Mouse (Mus musculus): ENCODE results near the gene Hnrnpa2b1. TPM values are rescaled to one million over a fixed set of nuclear protein-coding genes. Genes with fewer than 3 reads are reported as not detected.

Gene Hnrnpa2b1
- polyA plus RNA-seq, 1 experiment from 2014 or later, result 1,465 TPM

GRCm38 (mm10) chr6:51437665-51438064 lies 32.0 kb downstream of the Hnrnpa2b1 start:
- no peak for ATAC-seq (replicated peaks)
- no peak overlapping the region for H3K4me2 ChIP-seq

GRCm38 (mm10) chr6:51434270-51434669 lies 35.4 kb downstream of the Hnrnpa2b1 start:
- no peaks in the 10 kb centered on the region for H3K9me3 ChIP-seq
- 40% methylated on average over 7 of the region's 7 CpGs for WGBS

More at GRCm38 (mm10) chr6:51437665-51438064, 32.0 kb downstream of the Hnrnpa2b1 start:
- no peaks in the 10 kb centered on the region for H3K9me3 ChIP-seq
- H3K27ac ChIP-seq, result no peak overlapping the region
- no peaks in the 10 kb centered on the region for H3K36me3 ChIP-seq (replicated peaks)
- peaks cover 18% of the 10 kb centered on the region; the same call in 1 of the 2 replicates for H3K4me1 ChIP-seq
- 84% methylated on average over 4 of the region's 4 CpGs for WGBS
- H3K9ac ChIP-seq, result no peak overlapping the region
- no peaks in the 10 kb centered on the region; the same call in 1 of the 2 replicates for H3K27me3 ChIP-seq (replicated peaks)
- H3K4me3 ChIP-seq, result no peak overlapping the region

GRCm38 (mm10) chr6:51432535-51433397 lies 36.9 kb downstream of the Hnrnpa2b1 start, which contains the start of gene Nfe2l3:
Nfe2l3 (plus strand) TSS chr6:51432670.
- Histone ChIP-seq H3K4me3 (peak within 1 kb of the TSS; percentile 63), H3K9me3 (no peaks in the 10 kb centered on the region), H3K9ac (peak within 1 kb of the TSS; percentile 59), H3K27me3 (replicated peaks) (no peaks in the 10 kb centered on the region; the same call in 1 of the 2 replicates), H3K4me1 (peaks cover 22% of the 10 kb centered on the region; the same call in 1 of the 2 replicates), H3K4me2 (peak within 1 kb of the TSS; percentile 80), H3K27ac (no peak within 1 kb of the TSS), H3K36me3 (replicated peaks) (no peaks in the 10 kb centered on the region)
- peak; percentile 85 for ATAC-seq (replicated peaks)
- WGBS, result under 1% methylated on average over 71 of the region's 74 CpGs

More at GRCm38 (mm10) chr6:51434270-51434669, 35.4 kb downstream of the Hnrnpa2b1 start:
- Histone ChIP-seq H3K9ac (no peak overlapping the region), H3K4me1 (peaks cover 22% of the 10 kb centered on the region; the same call in 1 of the 2 replicates), H3K27ac (no peak overlapping the region), H3K27me3 (replicated peaks) (no peaks in the 10 kb centered on the region; the same call in 1 of the 2 replicates), H3K4me2 (peak overlapping the region; percentile 80), H3K36me3 (replicated peaks) (no peaks in the 10 kb centered on the region), H3K4me3 (peak overlapping the region; percentile 63)
- ATAC-seq (replicated peaks), result no peak

GRCm38 (mm10) chr6:51424537-51424936 lies 45.2 kb downstream of the Hnrnpa2b1 start:
- Histone ChIP-seq H3K4me2 (no peak overlapping the region), H3K27ac (no peak overlapping the region), H3K36me3 (replicated peaks) (no peaks in the 10 kb centered on the region), H3K9me3 (no peaks in the 10 kb centered on the region), H3K9ac (no peak overlapping the region), H3K4me3 (no peak overlapping the region), H3K4me1 (no peaks in the 10 kb centered on the region), H3K27me3 (replicated peaks) (no peaks in the 10 kb centered on the region)
- ATAC-seq (replicated peaks), result no peak
- 95% methylated on average over 2 of the region's 2 CpGs for WGBS

GRCm38 (mm10) chr6:51423466-51424122 lies 46.1 kb downstream of the Hnrnpa2b1 start:
- H3K4me1 ChIP-seq, result no peaks in the 10 kb centered on the region
- 48% methylated on average over 11 of the region's 11 CpGs for WGBS
- H3K4me3 ChIP-seq, result no peak overlapping the region
- no peaks in the 10 kb centered on the region for H3K27me3 ChIP-seq (replicated peaks)
- no peak for ATAC-seq (replicated peaks)
- H3K27ac ChIP-seq, result no peak overlapping the region
- H3K9ac ChIP-seq, result no peak overlapping the region
- H3K36me3 ChIP-seq (replicated peaks), result no peaks in the 10 kb centered on the region
- no peaks in the 10 kb centered on the region for H3K9me3 ChIP-seq
- no peak overlapping the region for H3K4me2 ChIP-seq

GRCm38 (mm10) chr6:51417306-51417936 lies 52.3 kb downstream of the Hnrnpa2b1 start:
- Histone ChIP-seq H3K9ac (no peak overlapping the region), H3K27me3 (replicated peaks) (no peaks in the 10 kb centered on the region), H3K36me3 (replicated peaks) (no peaks in the 10 kb centered on the region), H3K4me3 (no peak overlapping the region), H3K27ac (no peak overlapping the region), H3K9me3 (0 out of 2 replicates have a peak, but pooled peaks cover 3% of the 10 kb centered on the region), H3K4me2 (no peak overlapping the region), H3K4me1 (no peaks in the 10 kb centered on the region)
- 89% methylated on average over 4 of the region's 4 CpGs for WGBS
- no peak for ATAC-seq (replicated peaks)

- no peaks in the 10 kb centered on the region for H3K27me3 ChIP-seq (replicated peaks)
- H3K36me3 ChIP-seq (replicated peaks), result no peaks in the 10 kb centered on the region
- 0 out of 2 replicates have a peak, but pooled peaks cover 3% of the 10 kb centered on the region for H3K9me3 ChIP-seq
- no peak overlapping the region for H3K9ac ChIP-seq
- H3K4me2 ChIP-seq, result no peak overlapping the region
- H3K4me1 ChIP-seq, result no peaks in the 10 kb centered on the region
- no peak overlapping the region for H3K27ac ChIP-seq
- WGBS, result 73% methylated on average over 1 of the region's 1 CpGs
- ATAC-seq (replicated peaks), result no peak
- no peak overlapping the region for H3K4me3 ChIP-seq
Measured at GRCm38 (mm10) chr6:51416433-51416832, 53.3 kb downstream of the Hnrnpa2b1 start.

Other genes starting within 250 kb of the Hnrnpa2b1 start
- 8.2 and 8.6 TPM in 2 replicates for gene Nfe2l3, start 37.2 kb downstream of the Hnrnpa2b1 start, polyA plus RNA-seq (2015; fragmentation: Nextera tagmentation; extraction: Ambion mirVana)
- gene Cbx3, start 466 bp upstream of the Hnrnpa2b1 start, polyA plus RNA-seq (2015; fragmentation: Nextera tagmentation; extraction: Ambion mirVana), result 365 and 388 TPM in 2 replicates
- 50.4 and 52.8 TPM in 2 replicates for gene Snx10, start 54.0 kb upstream of the Hnrnpa2b1 start, polyA plus RNA-seq (2015; fragmentation: Nextera tagmentation; extraction: Ambion mirVana)

All from midbrain, embryonic 15.5 days (tissue).